Mouse (Mus musculus) heart, embryonic 12.5 days (tissue): ENCODE data around the gene Gpsm1. TPM values are rescaled to one million over a fixed set of nuclear protein-coding genes. Genes with fewer than 3 reads are reported as not detected.

ENCODE experiments used
- ATAC-seq: fragments of 200-750 bp; cut with Nextera tagmentation; 2 replicates; pipeline ENCODE4 v1.8.0; 2017; ENCODE audit warnings: moderate TSS enrichment, moderate library complexity; ENCODE audit not compliant: insufficient number of reproducible peaks, low FRiP score
- H3K27ac ChIP-seq: fragments of 300-500 bp; sonication (generic); 2 replicates; pipeline ENCODE4 v1.5.1; 2016; ENCODE audit warnings: mild to moderate bottlenecking, moderate library complexity; ENCODE audit not compliant: poor library complexity, severe bottlenecking
- H3K27me3 ChIP-seq: fragments of 300-500 bp; sonication (generic); replicated peaks from 2 replicates; pipeline ENCODE4 v1.6.1; 2016; ENCODE audit warnings: mild to moderate bottlenecking, moderate library complexity
- H3K36me3 ChIP-seq: fragments of 300-500 bp; sonication (generic); 2 replicates; pipeline ENCODE4 v1.6.1; 2016; ENCODE audit warnings: mild to moderate bottlenecking, moderate library complexity
- H3K4me1 ChIP-seq: fragments of 300-500 bp; sonication (generic); replicated peaks from 2 replicates; pipeline ENCODE4 v1.6.1; 2016; ENCODE audit warnings: mild to moderate bottlenecking
- H3K4me2 ChIP-seq: fragments of 300-500 bp; sonication (generic); 2 replicates; pipeline ENCODE4 v1.6.1; 2016; ENCODE audit warnings: mild to moderate bottlenecking, moderate library complexity
- H3K4me3 ChIP-seq: fragments of 300-500 bp; sonication (generic); 2 replicates; pipeline ENCODE4 v1.5.1; 2016; ENCODE audit warnings: mild to moderate bottlenecking
- H3K9ac ChIP-seq: fragments of 300-500 bp; sonication (generic); 2 replicates; pipeline ENCODE4 v1.6.1; 2016; ENCODE audit warnings: mild to moderate bottlenecking, moderate library complexity
- H3K9me3 ChIP-seq: fragments of 300-500 bp; sonication (generic); replicated peaks from 2 replicates; pipeline ENCODE4 v1.6.1; 2016; ENCODE audit warnings: mild to moderate bottlenecking, moderate library complexity
- WGBS: fragments of 180-500 bp; shearing (Covaris S2); methylation state at CpG from one replicate; pipeline ENCODE4 v1.1.7; 2016; 5-methylcytosine and 5-hydroxymethylcytosine counted together
- polyA plus RNA-seq: library from polyadenylated mRNA; unstranded; fragments of >200 nt; fragmentation: Nextera tagmentation; extraction: Ambion mirVana; gene quantifications from 2 replicates; pipeline ENCODE4 v1.2.1, GENCODE M21; 2016

The Gpsm1 gene
- polyA plus RNA-seq, 1 experiment from 2014 or later: 39.9 TPM

DNA sequence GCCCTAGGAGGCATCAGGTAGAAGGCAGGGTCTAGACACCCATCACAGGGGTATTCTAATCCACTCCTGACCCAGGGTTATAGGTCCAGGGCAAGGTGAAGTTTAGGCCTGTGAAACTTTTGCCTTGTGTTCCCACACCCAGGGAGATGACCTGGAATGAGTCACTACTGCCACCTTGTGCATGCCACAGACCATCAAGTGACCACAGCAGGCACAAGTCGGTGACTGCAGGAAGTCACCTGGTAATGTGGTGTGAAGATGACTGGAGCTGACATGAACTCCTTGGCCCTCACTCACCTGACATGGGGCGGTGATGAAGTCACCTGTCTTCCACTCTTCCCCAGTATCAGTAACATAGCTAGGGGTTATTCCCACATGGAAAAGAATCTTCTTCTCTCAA is 2.5 kb upstream of the Gpsm1 start:
- H3K4me1 ChIP-seq: peaks cover 58% of the 10 kb centered on the region
- H3K4me2 ChIP-seq: no peak overlapping the region
- H3K27me3 ChIP-seq: no peaks in the 10 kb centered on the region
- H3K9ac ChIP-seq: no peak overlapping the region
- H3K9me3 ChIP-seq: no peaks in the 10 kb centered on the region
- H3K4me3 ChIP-seq: no peak overlapping the region
- ATAC-seq: no peak
- H3K27ac ChIP-seq: no peak overlapping the region; the same call in 1 of the 2 replicates
- H3K36me3 ChIP-seq: no peaks in the 10 kb centered on the region
- 48% methylated on average over 2 of the region's 2 CpGs for WGBS

DNA sequence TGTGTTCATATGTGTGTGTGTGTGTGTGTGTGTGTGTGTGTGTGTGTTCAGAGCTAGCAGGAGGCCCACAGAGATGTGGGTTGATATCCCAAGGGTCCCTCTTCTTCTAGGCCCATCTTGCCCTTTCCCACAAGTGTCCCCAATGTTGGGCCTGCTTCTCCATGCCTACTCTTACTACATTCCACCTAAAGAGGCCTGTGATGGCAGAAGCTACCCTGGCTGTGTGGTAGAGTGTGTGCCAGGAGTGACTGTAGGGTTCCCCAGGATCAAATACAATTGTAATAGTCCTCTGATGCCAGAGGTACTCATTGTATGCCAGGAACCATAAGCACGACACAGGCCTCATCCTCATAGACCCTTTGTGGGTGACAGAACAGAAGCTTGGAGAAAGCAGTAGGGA is 1.9 kb upstream of the Gpsm1 start:
- Histone ChIP-seq H3K4me1 (peaks cover 64% of the 10 kb centered on the region), H3K4me2 (no peak overlapping the region), H3K36me3 (no peaks in the 10 kb centered on the region), H3K27me3 (no peaks in the 10 kb centered on the region), H3K9ac (no peak overlapping the region), H3K9me3 (no peaks in the 10 kb centered on the region), H3K4me3 (no peak overlapping the region), H3K27ac (peak overlapping the region; percentile 91; the same call in 1 of the 2 replicates)
- ATAC-seq: no peak
- 82% methylated on average over 1 of the region's 1 CpGs for WGBS

DNA sequence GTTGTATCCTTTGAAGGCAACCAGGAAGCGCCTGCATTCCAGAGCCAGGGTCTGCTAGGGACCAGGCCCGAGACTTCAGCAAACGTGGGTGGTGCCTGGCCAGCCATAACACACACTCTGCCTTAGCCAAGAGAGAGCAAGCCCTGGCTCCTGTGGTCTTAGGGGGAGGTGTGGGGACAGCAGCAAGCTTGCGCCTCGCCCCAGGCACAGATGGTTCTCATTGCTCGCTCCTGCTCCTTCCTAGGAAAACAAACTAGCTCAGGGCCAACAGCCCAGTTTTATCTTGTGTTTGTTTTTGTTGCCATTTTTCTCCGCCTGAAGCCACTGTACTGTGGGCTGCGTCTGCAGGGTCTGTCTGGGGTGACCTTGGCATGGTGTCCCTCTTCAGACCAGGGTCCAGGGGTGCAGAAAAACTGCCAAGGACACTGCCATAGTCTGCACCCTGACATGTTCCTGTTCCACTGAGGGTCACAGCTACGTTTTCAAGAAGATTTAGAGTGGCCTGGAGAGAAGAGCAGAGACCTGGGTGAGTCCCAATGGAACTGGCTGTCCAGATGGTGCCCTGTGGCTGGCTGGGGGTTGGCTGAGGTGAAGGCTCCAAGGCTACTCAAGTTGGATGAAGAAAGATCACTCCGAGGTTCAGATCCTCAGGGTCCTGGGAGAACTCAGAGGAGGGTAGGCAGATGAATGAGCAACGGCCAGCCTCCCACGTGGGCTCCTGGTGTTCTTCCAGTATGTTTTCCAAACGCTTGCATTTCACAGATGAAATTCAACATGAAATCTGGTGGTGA is 839 bp upstream of the Gpsm1 start:
- 0 out of 2 replicates have a peak, but pooled peaks have one; percentile 7 for ATAC-seq
- H3K4me1 ChIP-seq: peaks cover 70% of the 10 kb centered on the region

DNA sequence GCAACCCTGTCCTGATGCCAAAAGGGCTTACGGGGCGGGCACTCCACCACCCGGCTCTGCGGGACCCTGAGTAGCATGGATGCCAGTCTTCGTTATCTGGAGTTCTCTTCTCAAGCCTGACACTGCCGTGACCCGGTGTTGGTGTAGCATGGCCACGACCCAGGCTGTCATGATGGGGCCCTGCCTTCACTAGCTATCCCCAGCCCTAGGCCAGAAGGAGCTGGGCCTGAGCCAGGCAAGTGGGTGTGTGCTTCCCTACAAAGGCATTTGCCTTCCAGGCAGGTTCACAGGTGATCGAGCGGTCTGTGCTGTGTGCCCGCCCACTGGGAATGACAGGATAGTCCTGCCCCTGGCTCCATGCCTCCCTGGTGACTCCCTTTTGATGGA is 603 bp downstream of the Gpsm1 start:
- ATAC-seq: peak; percentile 22; the same call in 1 of the 2 replicates
- H3K9ac ChIP-seq: peak overlapping the region; percentile 92
- no peaks in the 10 kb centered on the region for H3K27me3 ChIP-seq
- H3K27ac ChIP-seq: peak overlapping the region; percentile 91
- H3K9me3 ChIP-seq: no peaks in the 10 kb centered on the region
- H3K4me1 ChIP-seq: peaks cover 74% of the 10 kb centered on the region
- H3K4me2 ChIP-seq: peak overlapping the region; percentile 90
- H3K4me3 ChIP-seq: peak overlapping the region; percentile 76
- no peaks in the 10 kb centered on the region for H3K36me3 ChIP-seq
- 2% methylated on average over 11 of the region's 11 CpGs for WGBS

More for the DNA sequence above, 839 bp upstream of the Gpsm1 start:
- Histone ChIP-seq H3K4me2 (peak overlapping the region; percentile 90), H3K9me3 (no peaks in the 10 kb centered on the region), H3K4me3 (peak overlapping the region; percentile 76), H3K27me3 (no peaks in the 10 kb centered on the region), H3K9ac (peak overlapping the region; percentile 92), H3K36me3 (no peaks in the 10 kb centered on the region), H3K27ac (peak overlapping the region; percentile 91)
- 37% methylated on average over 13 of the region's 13 CpGs for WGBS

DNA sequence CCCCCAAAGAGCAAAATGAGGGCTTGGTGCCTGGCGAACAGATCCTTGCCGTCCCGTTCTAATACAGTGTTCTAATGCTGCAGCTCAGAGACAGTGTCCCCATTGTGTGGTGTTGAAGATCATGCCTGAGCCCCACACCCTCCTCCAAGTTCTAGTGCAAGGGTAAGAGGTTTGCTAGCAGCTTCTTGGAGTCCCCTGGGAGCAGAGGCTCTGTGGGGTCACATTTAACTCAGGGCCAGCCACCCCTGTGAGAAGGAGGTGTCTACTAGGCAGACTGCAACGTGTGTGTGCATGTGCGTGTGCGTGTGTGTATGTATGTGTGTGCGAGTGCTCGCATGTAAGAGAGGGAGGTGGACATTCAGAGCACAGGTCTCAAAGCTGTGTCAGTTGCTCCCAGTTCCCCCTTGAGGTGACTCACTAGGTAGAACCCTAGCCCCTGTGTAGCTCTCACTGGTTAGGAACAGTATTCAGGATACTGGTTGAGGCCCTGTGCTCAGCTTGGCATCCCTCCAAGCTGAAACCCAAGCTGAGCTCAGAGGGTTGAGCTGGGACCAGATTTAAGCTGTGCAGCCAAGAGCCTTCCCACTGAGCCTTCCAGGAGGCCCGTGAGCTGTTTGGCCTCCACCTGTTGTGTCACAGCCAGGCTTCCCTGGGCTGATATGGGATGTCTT is 1.4 kb downstream of the Gpsm1 start:
- H3K4me3 ChIP-seq: peak overlapping the region; percentile 76
- H3K9me3 ChIP-seq: no peaks in the 10 kb centered on the region
- H3K36me3 ChIP-seq: no peaks in the 10 kb centered on the region; the same call in 1 of the 2 replicates
- peak overlapping the region; percentile 92 for H3K9ac ChIP-seq
- 61% methylated on average over 9 of the region's 9 CpGs for WGBS
- peaks cover 72% of the 10 kb centered on the region for H3K4me1 ChIP-seq
- H3K27ac ChIP-seq: peak overlapping the region; percentile 91
- H3K4me2 ChIP-seq: peak overlapping the region; percentile 90
- ATAC-seq: no peak
- no peaks in the 10 kb centered on the region for H3K27me3 ChIP-seq

DNA sequence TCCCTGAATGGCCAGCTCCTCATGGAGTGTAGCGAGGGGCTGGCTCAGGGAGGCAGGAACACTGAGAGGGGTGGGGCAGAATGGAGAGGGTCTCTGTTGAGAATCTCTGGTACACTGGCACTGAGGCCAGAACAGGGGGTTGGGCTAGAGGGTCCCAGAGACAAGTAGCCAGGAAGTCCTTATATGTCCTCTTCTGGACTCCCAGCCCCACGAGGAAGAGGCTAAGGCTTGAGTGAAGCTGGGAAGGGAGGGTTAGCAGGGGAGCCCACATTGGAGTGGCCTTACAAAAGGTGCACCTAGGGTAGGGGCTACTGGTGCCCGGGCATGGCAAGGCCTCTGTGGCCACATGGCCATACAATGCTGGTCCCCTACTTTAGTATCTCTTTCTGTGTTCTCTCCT is 2.1 kb downstream of the Gpsm1 start:
- no peak for ATAC-seq
- peaks cover 67% of the 10 kb centered on the region for H3K4me1 ChIP-seq
- H3K9me3 ChIP-seq: no peaks in the 10 kb centered on the region
- H3K27ac ChIP-seq: no peak overlapping the region
- H3K4me3 ChIP-seq: peak overlapping the region; percentile 76; the same call in 1 of the 2 replicates
- H3K27me3 ChIP-seq: no peaks in the 10 kb centered on the region
- peak overlapping the region; percentile 92 for H3K9ac ChIP-seq
- H3K4me2 ChIP-seq: peak overlapping the region; percentile 90
- 59% methylated on average over 3 of the region's 3 CpGs for WGBS
- H3K36me3 ChIP-seq: peaks cover 4% of the 10 kb centered on the region

DNA sequence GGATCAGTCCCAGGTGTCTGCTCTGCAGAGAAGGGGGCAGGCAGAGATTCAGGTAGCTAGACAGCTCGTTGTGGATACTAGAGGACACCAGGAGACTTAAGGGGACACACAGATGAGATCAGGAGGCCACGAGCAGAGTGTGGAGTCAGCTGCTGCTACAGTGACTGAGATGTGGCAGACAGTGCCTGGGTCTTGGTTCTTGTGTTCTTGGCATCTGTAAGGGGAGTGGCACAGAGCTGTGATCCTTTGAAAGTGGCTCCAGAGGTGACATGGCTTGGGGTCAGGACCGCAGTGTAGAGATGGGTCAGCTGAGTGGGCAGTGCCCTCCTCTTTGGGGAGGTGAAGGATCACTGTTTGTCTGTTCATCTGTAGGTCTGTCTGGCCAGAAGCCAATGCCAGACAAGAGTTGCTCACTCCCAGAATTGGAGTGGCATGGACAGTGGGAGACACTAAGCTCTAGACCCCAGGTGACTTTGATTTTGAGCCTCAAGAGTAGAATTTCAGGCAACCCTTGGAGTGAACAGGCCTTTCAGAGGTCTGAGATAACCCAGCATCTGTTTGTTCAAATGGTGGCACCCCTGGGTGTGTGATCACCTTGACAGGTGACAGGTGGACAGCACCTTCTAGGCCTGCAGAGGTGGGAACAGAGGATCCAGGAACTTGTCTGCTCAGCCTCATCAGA is 2.8 kb downstream of the Gpsm1 start:
- Histone ChIP-seq H3K9ac (peak overlapping the region; percentile 92), H3K36me3 (peaks cover 10% of the 10 kb centered on the region), H3K9me3 (no peaks in the 10 kb centered on the region), H3K4me2 (no peak overlapping the region), H3K27ac (no peak overlapping the region), H3K4me3 (no peak overlapping the region), H3K4me1 (peaks cover 67% of the 10 kb centered on the region), H3K27me3 (no peaks in the 10 kb centered on the region)
- whole genome bisulfite sequencing: 84% methylated on average over 3 of the region's 3 CpGs
- ATAC-seq: no peak

DNA sequence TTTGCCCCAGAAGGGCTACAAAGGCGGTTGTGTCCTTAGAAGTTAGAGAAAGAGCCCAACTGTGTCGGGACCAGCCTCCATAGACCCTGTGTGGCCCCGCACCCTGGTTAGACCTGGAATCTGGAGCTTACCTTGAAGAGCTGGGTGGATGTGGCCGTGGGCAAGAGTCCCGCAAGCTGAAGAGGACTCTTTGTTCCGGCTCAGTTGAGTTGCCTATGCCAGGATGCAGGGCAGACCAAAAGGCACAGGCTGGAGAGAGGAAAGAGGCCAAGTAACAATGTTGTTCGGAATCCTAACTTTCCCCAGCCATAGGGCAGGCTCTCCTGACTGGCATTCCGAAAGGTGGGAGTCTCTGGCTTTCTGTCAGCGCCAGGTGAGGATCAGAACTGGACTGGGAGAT is 3.8 kb downstream of the Gpsm1 start:
- Histone ChIP-seq H3K4me3 (no peak overlapping the region), H3K9me3 (no peaks in the 10 kb centered on the region), H3K4me2 (no peak overlapping the region), H3K27me3 (no peaks in the 10 kb centered on the region), H3K4me1 (peaks cover 68% of the 10 kb centered on the region), H3K9ac (no peak overlapping the region), H3K36me3 (peaks cover 19% of the 10 kb centered on the region), H3K27ac (no peak overlapping the region)
- ATAC-seq: no peak
- 91% methylated on average over 9 of the region's 9 CpGs for WGBS

DNA sequence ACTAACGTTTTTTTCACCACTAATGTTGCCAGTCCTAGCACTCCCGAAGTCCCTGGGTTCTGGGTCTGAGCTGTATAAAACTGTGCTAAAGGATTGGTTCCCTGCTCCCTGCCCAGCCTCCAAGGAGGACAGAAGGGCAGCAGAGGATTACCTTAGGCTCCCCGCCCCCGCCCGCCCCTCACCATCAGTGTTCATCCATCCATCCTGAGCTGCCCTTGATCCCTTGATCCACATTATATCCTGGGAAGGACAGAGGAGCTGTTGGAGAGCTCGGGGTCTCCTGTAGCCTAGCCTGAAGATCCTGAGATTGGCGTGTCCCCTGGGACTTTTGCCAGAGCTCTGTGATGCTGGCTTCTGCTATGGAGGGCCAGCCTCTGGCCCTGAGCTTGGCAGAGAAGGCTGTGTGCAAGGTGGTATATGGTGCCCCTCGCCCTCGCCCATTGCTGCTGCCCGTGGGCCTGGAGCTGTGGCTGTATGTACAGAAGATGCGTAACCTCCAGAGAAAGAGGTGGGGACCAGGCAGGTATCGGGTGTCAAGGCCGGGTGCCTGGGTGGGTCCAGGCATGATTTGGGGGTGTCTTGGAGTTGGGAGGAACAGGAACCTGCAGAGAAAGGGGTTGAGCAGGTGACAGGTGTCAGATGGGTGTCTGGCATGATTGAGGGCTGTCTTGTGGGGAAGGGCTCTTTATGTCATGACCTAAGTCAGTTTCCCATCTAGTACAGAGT is 4.4 kb downstream of the Gpsm1 start:
- peaks cover 25% of the 10 kb centered on the region for H3K36me3 ChIP-seq
- H3K4me2 ChIP-seq: no peak overlapping the region
- 81% methylated on average over 13 of the region's 13 CpGs for WGBS
- no peak overlapping the region for H3K9ac ChIP-seq
- no peaks in the 10 kb centered on the region for H3K27me3 ChIP-seq
- H3K27ac ChIP-seq: no peak overlapping the region
- ATAC-seq: no peak
- H3K4me3 ChIP-seq: no peak overlapping the region
- H3K9me3 ChIP-seq: no peaks in the 10 kb centered on the region
- peaks cover 62% of the 10 kb centered on the region for H3K4me1 ChIP-seq

DNA sequence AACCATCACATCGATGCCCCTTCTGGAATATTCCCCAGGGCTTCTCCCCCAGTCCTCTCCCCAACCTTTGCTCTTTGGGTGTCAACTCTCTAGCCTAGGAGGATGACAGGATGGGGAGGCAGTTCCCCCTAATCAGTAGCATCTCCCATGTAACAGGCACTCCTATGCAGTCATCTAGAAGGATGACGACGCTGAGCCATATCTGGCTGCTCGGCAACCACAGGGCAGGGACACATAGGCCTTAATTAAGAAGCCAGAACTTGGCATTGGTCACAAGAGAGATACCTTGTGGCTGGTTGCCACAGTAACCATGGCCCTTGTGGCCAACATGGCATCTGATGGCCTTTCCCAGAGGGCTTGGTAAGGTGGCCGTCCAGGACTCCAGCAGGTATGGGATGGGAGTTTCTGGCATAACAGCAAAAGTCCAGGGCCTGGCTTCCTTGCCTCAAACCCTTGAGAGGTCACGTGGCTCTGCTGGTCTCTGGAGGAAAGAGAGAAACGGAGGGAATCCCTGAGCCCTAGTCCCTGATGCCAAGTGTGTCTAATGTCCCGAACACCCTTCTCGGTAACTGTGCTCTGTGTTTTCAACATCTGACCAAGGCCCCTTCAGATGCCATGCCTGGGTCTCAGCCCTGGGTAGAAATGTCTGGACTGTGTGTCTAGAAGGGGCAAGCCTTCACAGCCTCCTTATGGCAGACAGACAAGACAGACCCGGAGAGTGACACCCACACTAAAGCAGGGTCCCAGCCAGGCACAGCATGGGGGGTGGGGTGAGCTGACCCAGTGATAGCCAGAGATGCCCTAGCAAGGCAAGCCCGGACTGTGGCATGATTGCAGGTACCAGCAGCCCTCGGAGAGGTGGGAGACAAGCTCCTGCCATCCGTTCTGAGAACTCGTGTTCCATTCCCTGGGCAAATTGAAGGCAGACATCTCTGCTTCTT is 5.2 kb downstream of the Gpsm1 start:
- 81% methylated on average over 14 of the region's 14 CpGs for WGBS
- Histone ChIP-seq H3K4me1 (peaks cover 66% of the 10 kb centered on the region), H3K36me3 (peaks cover 33% of the 10 kb centered on the region), H3K4me3 (no peak overlapping the region), H3K9ac (no peak overlapping the region), H3K9me3 (no peaks in the 10 kb centered on the region), H3K27me3 (no peaks in the 10 kb centered on the region), H3K27ac (no peak overlapping the region), H3K4me2 (no peak overlapping the region)
- ATAC-seq: no peak
